Mouse (Mus musculus): Measurements from ENCODE around the gene Rasa3.

- TF ChIP-seq CTCF (IDR thresholded peaks at IDR 0.05; ENCODE audit: low read depth) (no peak), EP300 (IDR thresholded peaks at IDR 0.05; ENCODE audit: low read depth) (no peak)
These were observed 99.5 kb downstream of the Rasa3 start for GRCm38 (mm10) chr8:13577869-13578268.
